Comparison of ENCODE assay signal across 7 mouse cellular contexts in the genomic region with DNA sequence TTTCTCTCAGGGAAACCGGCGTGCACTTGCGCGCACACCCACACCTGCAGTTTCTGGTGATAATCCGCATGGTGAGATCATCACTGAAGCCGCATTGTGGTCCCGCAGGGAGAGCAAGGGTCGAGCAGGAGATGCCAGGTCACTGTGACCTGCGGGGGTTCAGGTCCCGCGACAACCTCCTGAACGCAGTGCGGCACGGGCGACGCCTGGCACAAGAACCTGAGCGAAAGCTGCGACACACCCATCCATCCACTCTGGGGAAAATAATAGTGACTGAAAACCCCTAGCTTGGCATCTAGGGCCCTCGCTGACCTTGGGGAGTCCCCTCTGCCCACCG. TPM values are rescaled to one million over a fixed set of nuclear protein-coding genes. Genes with fewer than 3 reads are reported as not detected.
DNase-seq lines count a peak whose midpoint lies in the region; ATAC-seq and TF ChIP-seq lines count a peak whose summit lies in the region.

No protein-coding gene starts in this region.

- DNase-seq in lung, adult 2 months = no peak
- no peak for DNase-seq in lung, postnatal 36 days
- peak; percentile 29 for DNase-seq in c-Kit-positive CD71-positive TER-119-positive erythroid progenitor cells, embryonic 14.5 days (ENCODE audit: low spot score)
- DNase-seq in forebrain, embryonic 14.5 days (ENCODE audit: low spot score) = peak; percentile 19
- DNase-seq in liver, embryonic 14.5 days (ENCODE audit: low read depth in 3 of 3, low spot score in 3 of 3) = no peak
- no peak for DNase-seq in right cerebral cortex, postnatal 14 days
- DNase-seq in layer of hippocampus, postnatal 10 days (ENCODE audit: low spot score in 2 of 2) = no peak

- H3K9me3 ChIP-seq in forebrain, embryonic 14.5 days (replicated peaks; ENCODE audit: control insufficient read depth, low read length) = no peaks in the 10 kb centered on the region
- no peaks in the 10 kb centered on the region for H3K9me3 ChIP-seq in liver, embryonic 14.5 days (ENCODE audit: control insufficient read depth, low read length)

- TF ChIP-seq EP300 in liver, embryonic 14.5 days (IDR thresholded peaks at IDR 0.05; ENCODE audit: low read depth) = no peak

- no peaks in the 10 kb centered on the region; the same call in 1 of the 2 replicates for H3K4me1 ChIP-seq in lung, adult 2 months (ENCODE audit: control insufficient read depth, insufficient read depth, low read length)
- H3K4me1 ChIP-seq in forebrain, embryonic 14.5 days (ENCODE audit: control insufficient read depth, insufficient read depth, low read length) = no peaks in the 10 kb centered on the region; the same call in 1 of the 2 replicates
- peaks cover 0 to 9% of the 10 kb centered on the region in 2 experiments; a peak in 2 of 4 replicates for H3K4me1 ChIP-seq in liver, embryonic 14.5 days (replicated peaks; ENCODE audit: control insufficient read depth in 2 of 2, insufficient read depth in 2 of 2, low read length in 1 of 2)

- no peak for ATAC-seq in forebrain, embryonic 14.5 days
- peak; percentile 57 for ATAC-seq in liver, embryonic 14.5 days (ENCODE audit: insufficient read depth)

- no peaks in the 10 kb centered on the region for H3K27me3 ChIP-seq in forebrain, embryonic 14.5 days (replicated peaks; ENCODE audit: control insufficient read depth, insufficient read depth, low read length)
- H3K27me3 ChIP-seq in liver, embryonic 14.5 days (ENCODE audit: control insufficient read depth, insufficient read depth, low read length) = no peaks in the 10 kb centered on the region

- no peak for TF ChIP-seq CTCF in lung, adult 2 months (IDR thresholded peaks at IDR 0.05; ENCODE audit: insufficient read depth, low read length)
- TF ChIP-seq CTCF in liver, embryonic 14.5 days (IDR thresholded peaks at IDR 0.05; ENCODE audit: low read depth) = no peak

- peak overlapping the region; percentile 83 for H3K4me2 ChIP-seq in forebrain, embryonic 14.5 days (ENCODE audit: low read length)
- H3K4me2 ChIP-seq in liver, embryonic 14.5 days (ENCODE audit: low read depth) = peak overlapping the region; percentile 83

- H3K27ac ChIP-seq in forebrain, embryonic 14.5 days (ENCODE audit: low read depth, low read length) = peak overlapping the region; percentile 82
- no peak overlapping the region; the same call in 1 of the 2 replicates for H3K27ac ChIP-seq in liver, embryonic 14.5 days

- no peaks in the 10 kb centered on the region for H3K36me3 ChIP-seq in forebrain, embryonic 14.5 days (ENCODE audit: control insufficient read depth, insufficient read depth, low read length)
- H3K36me3 ChIP-seq in liver, embryonic 14.5 days (replicated peaks; ENCODE audit: control insufficient read depth, insufficient read depth, low read depth) = no peaks in the 10 kb centered on the region

- 3% methylated on average over 20 of the region's 20 CpGs for WGBS in lung, adult 2 months
- WGBS in forebrain, embryonic 14.5 days = under 1% methylated on average over 20 of the region's 20 CpGs
- 1% methylated on average over 20 of the region's 20 CpGs for WGBS in liver, embryonic 14.5 days (ENCODE audit: insufficient replicate concordance)

- peak overlapping the region; percentile 86 for H3K9ac ChIP-seq in forebrain, embryonic 14.5 days (ENCODE audit: low read length)
- peak overlapping the region; percentile 64 for H3K9ac ChIP-seq in liver, embryonic 14.5 days (replicated peaks)

- H3K4me3 ChIP-seq in lung, adult 2 months (replicated peaks; ENCODE audit: extremely low read depth, low read depth, low read length) = peak overlapping the region; percentile 70
- H3K4me3 ChIP-seq in forebrain, embryonic 14.5 days (ENCODE audit: low read depth, low read length) = peak overlapping the region; percentile 80
- H3K4me3 ChIP-seq in liver, embryonic 14.5 days (ENCODE audit: insufficient read depth in 1 of 2, low read depth in 2 of 2, low read length in 2 of 2) = peak overlapping the region; percentile 76 to 78

- no peak for TF ChIP-seq POLR2A in lung, adult 2 months (IDR thresholded peaks at IDR 0.05; ENCODE audit: borderline replicate concordance, extremely low read depth, low read depth, low read length)

RNA-seq across cellular contexts. Expression of a gene that starts 0.9 kb away (rescaled TPM):
- 51.7 and 52.8 TPM in 2 replicates for polyA plus RNA-seq in lung, adult 2 months (2012; rRNA removed)
- 53.6 and 61.1 TPM in 2 replicates for polyA plus RNA-seq in forebrain, embryonic 14.5 days (2014; fragmentation: Nextera tagmentation; extraction: Ambion mirVana)
- polyA plus RNA-seq in liver, embryonic 14.5 days (2012; rRNA removed) = 4.8 and 5.8 TPM in 2 replicates
- polyA plus RNA-seq in liver, embryonic 14.5 days (2014; fragmentation: Nextera tagmentation; extraction: Ambion mirVana) = 6.7 and 9.0 TPM in 2 replicates
- total RNA-seq in layer of hippocampus, postnatal 10 days (2021) = 10 to 100 TPM; 76.8 to 80.3 TPM

RNA-seq across cellular contexts. Expression of a gene that starts 35.0 kb away (rescaled TPM):
- 19.7 and 25.5 TPM in 2 replicates for polyA plus RNA-seq in lung, adult 2 months (2012; rRNA removed)
- polyA plus RNA-seq in forebrain, embryonic 14.5 days (2014; fragmentation: Nextera tagmentation; extraction: Ambion mirVana) = 63.0 and 71.9 TPM in 2 replicates
- 8.2 and 14.5 TPM in 2 replicates for polyA plus RNA-seq in liver, embryonic 14.5 days (2012; rRNA removed)
- 15.7 and 18.3 TPM in 2 replicates for polyA plus RNA-seq in liver, embryonic 14.5 days (2014; fragmentation: Nextera tagmentation; extraction: Ambion mirVana)
- 10 to 100 TPM; 79.6 to 80.6 TPM for total RNA-seq in layer of hippocampus, postnatal 10 days (2021)

RNA-seq across cellular contexts. Expression of a gene that starts 47.5 kb away (rescaled TPM):
- polyA plus RNA-seq in lung, adult 2 months (2012; rRNA removed) = 0.48 and 1.9 TPM in 2 replicates
- 0.15 and 0.27 TPM in 2 replicates for polyA plus RNA-seq in forebrain, embryonic 14.5 days (2014; fragmentation: Nextera tagmentation; extraction: Ambion mirVana)
- 88.5 and 103 TPM in 2 replicates for polyA plus RNA-seq in liver, embryonic 14.5 days (2012; rRNA removed)
- polyA plus RNA-seq in liver, embryonic 14.5 days (2014; fragmentation: Nextera tagmentation; extraction: Ambion mirVana) = 240 and 257 TPM in 2 replicates
- 1 to 10 TPM; 1.5 to 1.6 TPM for total RNA-seq in layer of hippocampus, postnatal 10 days (2021)

Comparison
In these comparisons a context has a peak if more than half of its experiments do, and no peak if none do; other contexts are left out.
1. DNase-seq: peak in c-Kit-positive CD71-positive TER-119-positive erythroid progenitor cells, embryonic 14.5 days (single experiment) and forebrain, embryonic 14.5 days (single experiment); none in lung, adult 2 months (single experiment), lung, postnatal 36 days (single experiment), liver, embryonic 14.5 days (0 of 3), right cerebral cortex, postnatal 14 days (single experiment) and layer of hippocampus, postnatal 10 days (0 of 2).
2. RNA of a gene that starts 47.5 kb away (polyA plus RNA-seq): 88.5 to 257 TPM in liver, embryonic 14.5 days; 0.48 to 1.9 TPM in lung, adult 2 months and 0.15 to 0.27 TPM in forebrain, embryonic 14.5 days; every median in the first group is over 10 times any median in the second.
3. Peak in every context shown above with its lines, with median percentiles within 50 percentile points of each other: H3K4me3 ChIP-seq.